Mouse (Mus musculus): Measurements from ENCODE around the gene Adipor1. TPM values are rescaled to one million over a fixed set of nuclear protein-coding genes. Genes with fewer than 3 reads are reported as not detected.

Adipor1 gene
- polyA plus RNA-seq, 1 experiment from 2014 or later = 88.7 TPM

- ATAC-seq (ENCODE audit: insufficient read depth, low FRiP score) = no peak
- Histone ChIP-seq H3K9ac (ENCODE audit: low read length) (no peak overlapping the region), H3K9me3 (replicated peaks; ENCODE audit: control insufficient read depth, low read length) (no peaks in the 10 kb centered on the region), H3K36me3 (ENCODE audit: control insufficient read depth, insufficient read depth, low read length) (peaks cover 11% of the 10 kb centered on the region; the same call in 1 of the 2 replicates), H3K4me1 (ENCODE audit: control insufficient read depth, insufficient read depth, low read length) (peaks cover 37% of the 10 kb centered on the region), H3K4me3 (replicated peaks; ENCODE audit: low read length) (no peak overlapping the region), H3K27ac (ENCODE audit: low read length) (peak overlapping the region; percentile 95; the same call in 1 of the 2 replicates), H3K4me2 (ENCODE audit: low read depth, low read length) (no peak overlapping the region), H3K27me3 (ENCODE audit: control insufficient read depth, insufficient read depth, low read length) (no peaks in the 10 kb centered on the region)
- 43% methylated on average over 2 of the region's 2 CpGs for WGBS
Observed at GRCm38 (mm10) chr1:134414038-134414437, 1.1 kb upstream of the Adipor1 start.

DNA sequence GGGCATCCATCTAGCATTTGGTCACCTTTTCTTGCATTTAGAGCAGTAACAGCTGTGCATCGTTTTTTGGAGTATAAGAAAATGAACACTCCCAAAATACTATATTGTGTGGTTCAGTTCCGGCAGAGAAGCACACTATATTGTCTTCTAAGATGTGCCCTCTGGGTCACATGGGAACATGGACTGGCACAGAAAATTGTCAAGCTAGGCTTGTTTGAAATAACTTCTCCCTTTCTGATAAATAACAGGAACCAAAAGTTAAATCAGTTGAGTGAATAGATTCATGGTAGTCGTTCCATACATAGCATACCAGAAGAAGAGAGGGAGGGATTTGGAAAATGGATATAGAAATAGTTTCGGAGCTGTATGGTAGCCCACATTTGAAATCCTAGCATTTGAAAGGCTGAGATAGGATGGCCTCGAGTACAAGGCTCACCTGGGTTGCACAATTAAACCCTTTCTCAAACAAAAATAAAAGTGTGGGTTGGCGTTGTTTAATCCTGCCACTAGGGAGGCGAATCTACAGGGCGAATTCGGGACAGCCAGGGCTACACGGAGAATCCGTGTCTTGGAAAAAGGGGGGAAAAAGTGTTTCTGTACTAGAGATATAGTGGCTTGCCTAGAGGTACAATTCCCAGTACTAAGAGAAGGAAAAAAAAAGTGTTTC lies 544 bp upstream of the Adipor1 start:
- peak overlapping the region; percentile 95 for H3K27ac ChIP-seq (ENCODE audit: low read length)
- H3K4me3 ChIP-seq (replicated peaks; ENCODE audit: low read length) = peak overlapping the region; percentile 82
- H3K4me2 ChIP-seq (ENCODE audit: low read depth, low read length) = peak overlapping the region; percentile 81
- peaks cover 6% of the 10 kb centered on the region; the same call in 1 of the 2 replicates for H3K36me3 ChIP-seq (ENCODE audit: control insufficient read depth, insufficient read depth, low read length)
- WGBS = 12% methylated on average over 11 of the region's 11 CpGs
- no peaks in the 10 kb centered on the region for H3K27me3 ChIP-seq (ENCODE audit: control insufficient read depth, insufficient read depth, low read length)
- ATAC-seq (ENCODE audit: insufficient read depth, low FRiP score) = peak; percentile 28
- no peaks in the 10 kb centered on the region for H3K9me3 ChIP-seq (replicated peaks; ENCODE audit: control insufficient read depth, low read length)
- peaks cover 43% of the 10 kb centered on the region for H3K4me1 ChIP-seq (ENCODE audit: control insufficient read depth, insufficient read depth, low read length)
- peak overlapping the region; percentile 67; the same call in 1 of the 2 replicates for H3K9ac ChIP-seq (ENCODE audit: low read length)

- no peak for ATAC-seq (ENCODE audit: insufficient read depth, low FRiP score)
- 72% methylated on average over 2 of the region's 2 CpGs for WGBS
- no peaks in the 10 kb centered on the region for H3K27me3 ChIP-seq (ENCODE audit: control insufficient read depth, insufficient read depth, low read length)
- H3K9me3 ChIP-seq (replicated peaks; ENCODE audit: control insufficient read depth, low read length) = no peaks in the 10 kb centered on the region
- H3K9ac ChIP-seq (ENCODE audit: low read length) = no peak overlapping the region
- H3K4me1 ChIP-seq (ENCODE audit: control insufficient read depth, insufficient read depth, low read length) = peaks cover 60% of the 10 kb centered on the region
- peak overlapping the region; percentile 5 for H3K27ac ChIP-seq (ENCODE audit: low read length)
- H3K4me2 ChIP-seq (ENCODE audit: low read depth, low read length) = 0 out of 2 replicates have a peak overlapping the region, but pooled peaks have one; percentile 1
- H3K4me3 ChIP-seq (replicated peaks; ENCODE audit: low read length) = no peak overlapping the region
- no peaks in the 10 kb centered on the region for H3K36me3 ChIP-seq (ENCODE audit: control insufficient read depth, insufficient read depth, low read length)
Observed at GRCm38 (mm10) chr1:134418414-134418975, 3.3 kb downstream of the Adipor1 start.

GRCm38 (mm10) chr1:134419176-134419575 lies 4.0 kb downstream of the Adipor1 start:
- no peaks in the 10 kb centered on the region for H3K27me3 ChIP-seq (ENCODE audit: control insufficient read depth, insufficient read depth, low read length)
- peak overlapping the region; percentile 8; the same call in 1 of the 2 replicates for H3K4me2 ChIP-seq (ENCODE audit: low read depth, low read length)
- peaks cover 59% of the 10 kb centered on the region for H3K4me1 ChIP-seq (ENCODE audit: control insufficient read depth, insufficient read depth, low read length)
- H3K9ac ChIP-seq (ENCODE audit: low read length) = no peak overlapping the region
- H3K9me3 ChIP-seq (replicated peaks; ENCODE audit: control insufficient read depth, low read length) = no peaks in the 10 kb centered on the region
- WGBS = 38% methylated on average over 1 of the region's 1 CpGs
- peak overlapping the region; percentile 5 for H3K27ac ChIP-seq (ENCODE audit: low read length)
- no peaks in the 10 kb centered on the region for H3K36me3 ChIP-seq (ENCODE audit: control insufficient read depth, insufficient read depth, low read length)
- no peak overlapping the region for H3K4me3 ChIP-seq (replicated peaks; ENCODE audit: low read length)
- ATAC-seq (ENCODE audit: insufficient read depth, low FRiP score) = no peak

DNA sequence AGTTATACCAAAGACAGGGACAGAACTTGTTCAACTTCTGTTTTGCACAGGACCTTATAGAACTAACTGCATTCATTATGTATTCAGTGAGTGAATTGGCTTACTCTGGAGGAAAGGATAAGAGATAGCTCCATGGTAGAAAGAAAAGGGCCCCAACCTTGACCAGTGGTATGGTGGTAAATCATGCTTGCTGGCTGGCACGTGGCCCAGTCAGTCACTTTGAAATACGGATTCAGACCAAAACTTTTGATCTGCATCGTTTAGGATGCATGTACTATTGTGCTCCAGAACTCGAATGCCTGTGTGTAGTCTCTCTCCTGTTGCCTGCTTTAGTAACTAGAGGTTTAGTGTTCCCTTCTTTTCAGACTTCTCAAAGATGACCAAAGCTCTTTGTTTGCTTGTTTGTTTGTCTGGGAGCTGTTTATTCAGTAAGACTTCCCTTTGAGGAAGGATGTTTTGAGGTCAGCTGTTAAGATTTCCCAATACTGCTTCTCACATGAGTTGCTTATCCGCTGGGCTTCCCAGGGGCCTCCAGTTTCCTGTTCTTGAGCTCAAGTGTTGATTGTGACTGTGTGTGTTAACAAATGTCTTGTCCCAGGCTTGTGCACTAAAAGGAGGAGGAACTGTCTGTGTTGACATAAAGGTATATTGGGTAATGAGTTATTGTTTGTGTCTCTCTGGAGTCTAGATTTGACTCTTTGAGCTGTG lies 4.7 kb downstream of the Adipor1 start:
- H3K27ac ChIP-seq (ENCODE audit: low read length) = peak overlapping the region; percentile 5
- H3K4me2 ChIP-seq (ENCODE audit: low read depth, low read length) = peak overlapping the region; percentile 8; the same call in 1 of the 2 replicates
- ATAC-seq (ENCODE audit: insufficient read depth, low FRiP score) = no peak
- no peak overlapping the region for H3K4me3 ChIP-seq (replicated peaks; ENCODE audit: low read length)
- H3K9ac ChIP-seq (ENCODE audit: low read length) = no peak overlapping the region
- 47% methylated on average over 5 of the region's 5 CpGs for WGBS
- H3K4me1 ChIP-seq (ENCODE audit: control insufficient read depth, insufficient read depth, low read length) = peaks cover 53% of the 10 kb centered on the region
- H3K27me3 ChIP-seq (ENCODE audit: control insufficient read depth, insufficient read depth, low read length) = no peaks in the 10 kb centered on the region
- H3K9me3 ChIP-seq (replicated peaks; ENCODE audit: control insufficient read depth, low read length) = no peaks in the 10 kb centered on the region
- 0 out of 2 replicates have a peak, but pooled peaks cover 5% of the 10 kb centered on the region for H3K36me3 ChIP-seq (ENCODE audit: control insufficient read depth, insufficient read depth, low read length)

GRCm38 (mm10) chr1:134423911-134424310 lies 8.7 kb downstream of the Adipor1 start:
- no peak for ATAC-seq (ENCODE audit: insufficient read depth, low FRiP score)
- Histone ChIP-seq H3K4me1 (ENCODE audit: control insufficient read depth, insufficient read depth, low read length) (peaks cover 24% of the 10 kb centered on the region), H3K9me3 (replicated peaks; ENCODE audit: control insufficient read depth, low read length) (no peaks in the 10 kb centered on the region), H3K36me3 (ENCODE audit: control insufficient read depth, insufficient read depth, low read length) (peaks cover 21% of the 10 kb centered on the region), H3K4me2 (ENCODE audit: low read depth, low read length) (no peak overlapping the region), H3K9ac (ENCODE audit: low read length) (no peak overlapping the region), H3K27ac (ENCODE audit: low read length) (no peak overlapping the region), H3K27me3 (ENCODE audit: control insufficient read depth, insufficient read depth, low read length) (no peaks in the 10 kb centered on the region), H3K4me3 (replicated peaks; ENCODE audit: low read length) (no peak overlapping the region)
- WGBS = 61% methylated on average over 10 of the region's 10 CpGs

- WGBS = 79% methylated on average over 5 of the region's 5 CpGs
Observed at GRCm38 (mm10) chr1:134426289-134426688, 11.1 kb downstream of the Adipor1 start.

GRCm38 (mm10) chr1:134433002-134433401 lies 17.8 kb downstream of the Adipor1 start:
- H3K9ac ChIP-seq (ENCODE audit: low read length) = no peak overlapping the region
- H3K4me1 ChIP-seq (ENCODE audit: control insufficient read depth, insufficient read depth, low read length) = no peaks in the 10 kb centered on the region
- no peaks in the 10 kb centered on the region for H3K27me3 ChIP-seq (ENCODE audit: control insufficient read depth, insufficient read depth, low read length)
- peaks cover 20% of the 10 kb centered on the region for H3K36me3 ChIP-seq (ENCODE audit: control insufficient read depth, insufficient read depth, low read length)
- WGBS = 71% methylated on average over 10 of the region's 10 CpGs
- H3K9me3 ChIP-seq (replicated peaks; ENCODE audit: control insufficient read depth, low read length) = no peaks in the 10 kb centered on the region
- H3K27ac ChIP-seq (ENCODE audit: low read length) = no peak overlapping the region
- no peak overlapping the region for H3K4me3 ChIP-seq (replicated peaks; ENCODE audit: low read length)
- no peak overlapping the region for H3K4me2 ChIP-seq (ENCODE audit: low read depth, low read length)
- ATAC-seq (ENCODE audit: insufficient read depth, low FRiP score) = no peak

More at GRCm38 (mm10) chr1:134426289-134426688, 11.1 kb downstream of the Adipor1 start:
- ATAC-seq (ENCODE audit: insufficient read depth, low FRiP score) = peak; percentile 78; the same call in 1 of the 2 replicates
- Histone ChIP-seq H3K4me1 (ENCODE audit: control insufficient read depth, insufficient read depth, low read length) (peaks cover 8% of the 10 kb centered on the region; the same call in 1 of the 2 replicates), H3K4me3 (replicated peaks; ENCODE audit: low read length) (no peak overlapping the region), H3K27me3 (ENCODE audit: control insufficient read depth, insufficient read depth, low read length) (no peaks in the 10 kb centered on the region), H3K9me3 (replicated peaks; ENCODE audit: control insufficient read depth, low read length) (no peaks in the 10 kb centered on the region), H3K4me2 (ENCODE audit: low read depth, low read length) (no peak overlapping the region), H3K27ac (ENCODE audit: low read length) (no peak overlapping the region), H3K9ac (ENCODE audit: low read length) (no peak overlapping the region), H3K36me3 (ENCODE audit: control insufficient read depth, insufficient read depth, low read length) (peaks cover 31% of the 10 kb centered on the region)

GRCm38 (mm10) chr1:134433473-134433872 lies 18.3 kb downstream of the Adipor1 start:
- no peak for ATAC-seq (ENCODE audit: insufficient read depth, low FRiP score)
- H3K4me1 ChIP-seq (ENCODE audit: control insufficient read depth, insufficient read depth, low read length) = no peaks in the 10 kb centered on the region
- no peak overlapping the region for H3K4me2 ChIP-seq (ENCODE audit: low read depth, low read length)
- no peak overlapping the region for H3K4me3 ChIP-seq (replicated peaks; ENCODE audit: low read length)
- H3K9ac ChIP-seq (ENCODE audit: low read length) = no peak overlapping the region
- no peaks in the 10 kb centered on the region for H3K27me3 ChIP-seq (ENCODE audit: control insufficient read depth, insufficient read depth, low read length)
- no peaks in the 10 kb centered on the region for H3K9me3 ChIP-seq (replicated peaks; ENCODE audit: control insufficient read depth, low read length)
- H3K36me3 ChIP-seq (ENCODE audit: control insufficient read depth, insufficient read depth, low read length) = peaks cover 20% of the 10 kb centered on the region
- WGBS = 87% methylated on average over 4 of the region's 4 CpGs
- H3K27ac ChIP-seq (ENCODE audit: low read length) = no peak overlapping the region

Data from stomach, embryonic 16.5 days (tissue).